Mouse (Mus musculus) hindbrain, embryonic 13.5 days (tissue): ENCODE data around the gene Snx30. TPM values are rescaled to one million over a fixed set of nuclear protein-coding genes. Genes with fewer than 3 reads are reported as not detected.

Source experiments
- ATAC-seq: fragments of 200-750 bp; cut with Nextera tagmentation; 2 replicates; pipeline ENCODE4 v1.8.0; 2017; ENCODE audit warnings: moderate TSS enrichment; ENCODE audit not compliant: low FRiP score
- H3K27ac ChIP-seq: fragments of 300-500 bp; sonication (generic); 2 replicates; pipeline ENCODE4 v1.5.1; 2015; ENCODE audit warnings: inconsistent platforms, mild to moderate bottlenecking, moderate library complexity
- H3K27me3 ChIP-seq: fragments of 300-500 bp; sonication (generic); 2 replicates; pipeline ENCODE4 v1.6.1; 2015; ENCODE audit warnings: mild to moderate bottlenecking, inconsistent platforms
- H3K36me3 ChIP-seq: fragments of 300-500 bp; sonication (generic); 2 replicates; pipeline ENCODE4 v1.6.1; 2015; ENCODE audit warnings: mild to moderate bottlenecking, inconsistent platforms
- H3K4me1 ChIP-seq: fragments of 300-500 bp; sonication (generic); replicated peaks from 2 replicates; pipeline ENCODE4 v1.6.1; 2015; ENCODE audit warnings: inconsistent platforms
- H3K4me2 ChIP-seq: fragments of 300-500 bp; sonication (generic); 2 replicates; pipeline ENCODE4 v1.6.1; 2015; ENCODE audit warnings: inconsistent platforms, mild to moderate bottlenecking, moderate library complexity
- H3K4me3 ChIP-seq: fragments of 300-500 bp; sonication (generic); 2 replicates; pipeline ENCODE4 v1.5.1; 2015; ENCODE audit warnings: mild to moderate bottlenecking, inconsistent platforms
- H3K9ac ChIP-seq: fragments of 300-500 bp; sonication (generic); 2 replicates; pipeline ENCODE4 v1.6.1; 2015; ENCODE audit warnings: mild to moderate bottlenecking, inconsistent platforms
- H3K9me3 ChIP-seq: fragments of 300-500 bp; sonication (generic); 2 replicates; pipeline ENCODE4 v1.6.1; 2016; ENCODE audit warnings: inconsistent platforms
- WGBS: fragments of 180-500 bp; shearing (Covaris S2); methylation state at CpG from one replicate; pipeline ENCODE4 v1.1.7; 2015; 5-methylcytosine and 5-hydroxymethylcytosine counted together
- polyA plus RNA-seq: library from polyadenylated mRNA; unstranded; fragments of >200 nt; fragmentation: Nextera tagmentation; extraction: Ambion mirVana; gene quantifications from 2 replicates; pipeline ENCODE4 v1.2.1, GENCODE M21; 2015

Snx30 gene
- polyA plus RNA-seq, 1 experiment from 2014 or later: 14.2 TPM

- Histone ChIP-seq H3K4me3 (no peak overlapping the region), H3K27me3 (no peaks in the 10 kb centered on the region), H3K27ac (no peak overlapping the region), H3K9ac (no peak overlapping the region), H3K9me3 (no peaks in the 10 kb centered on the region), H3K4me1 (0 out of 2 replicates have a peak, but pooled peaks cover 2% of the 10 kb centered on the region), H3K4me2 (no peak overlapping the region), H3K36me3 (peaks cover 55% of the 10 kb centered on the region)
- 97% methylated on average over 2 of the region's 2 CpGs for WGBS
- no peak for ATAC-seq
These were observed 75.6 kb downstream of the Snx30 start for GRCm38 (mm10) chr4:59881210-59881609.

DNA sequence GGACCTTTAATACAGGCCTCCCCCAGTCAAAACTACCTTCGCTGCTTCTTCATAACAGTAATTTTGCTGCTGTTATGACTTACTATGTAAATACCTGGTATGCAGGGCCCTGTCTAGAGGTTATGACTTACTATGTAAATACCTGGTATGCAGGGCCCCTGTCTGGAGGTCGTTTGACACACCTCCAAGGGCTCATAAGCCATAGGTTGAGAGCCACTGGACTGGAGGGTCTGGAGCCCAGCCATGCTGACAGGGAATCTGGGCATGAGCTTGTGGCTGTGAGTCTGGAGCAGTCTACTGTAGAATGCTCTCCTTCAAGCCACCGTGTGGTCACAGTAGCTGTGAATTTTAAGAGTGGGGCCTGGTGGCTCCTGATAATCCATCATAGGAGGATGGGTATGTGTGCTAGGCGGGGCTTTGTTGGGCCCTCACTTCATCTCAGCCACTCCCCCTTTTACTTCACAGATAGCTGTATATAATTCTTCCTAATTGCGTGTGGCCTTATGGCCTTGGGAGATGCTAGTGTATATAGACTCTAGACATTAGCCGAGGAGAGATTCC is 78.6 kb downstream of the Snx30 start:
- H3K9ac ChIP-seq: no peak overlapping the region
- no peak overlapping the region for H3K4me3 ChIP-seq
- no peaks in the 10 kb centered on the region for H3K27me3 ChIP-seq
- H3K9me3 ChIP-seq: no peaks in the 10 kb centered on the region
- WGBS: 91% methylated on average over 6 of the region's 6 CpGs
- no peak overlapping the region for H3K4me2 ChIP-seq
- H3K36me3 ChIP-seq: peaks cover 67% of the 10 kb centered on the region
- H3K4me1 ChIP-seq: no peaks in the 10 kb centered on the region
- no peak for ATAC-seq
- no peak overlapping the region for H3K27ac ChIP-seq

DNA sequence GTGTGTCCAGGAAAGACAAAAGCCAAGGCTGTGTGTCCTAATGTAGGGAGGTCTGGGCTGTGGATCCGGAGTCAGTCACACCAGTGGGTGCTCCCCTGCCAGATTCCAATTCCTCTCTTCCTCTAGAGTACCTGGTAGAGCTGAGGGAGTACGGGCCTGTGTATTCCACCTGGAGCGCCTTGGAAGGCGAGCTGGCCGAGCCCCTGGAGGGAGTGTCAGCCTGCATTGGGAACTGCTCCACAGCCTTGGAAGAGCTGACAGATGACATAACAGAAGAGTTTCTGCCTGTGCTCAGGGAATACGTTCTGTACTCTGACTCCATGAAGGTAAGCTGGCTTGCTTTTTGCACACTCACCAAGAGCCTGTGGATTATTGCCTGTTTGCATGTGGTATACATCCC is 80.6 kb downstream of the Snx30 start:
- Histone ChIP-seq H3K27ac (no peak overlapping the region), H3K9ac (no peak overlapping the region), H3K4me1 (no peaks in the 10 kb centered on the region), H3K4me2 (no peak overlapping the region), H3K27me3 (no peaks in the 10 kb centered on the region), H3K36me3 (peaks cover 51% of the 10 kb centered on the region), H3K9me3 (no peaks in the 10 kb centered on the region), H3K4me3 (no peak overlapping the region)
- ATAC-seq: no peak
- 95% methylated on average over 6 of the region's 6 CpGs for WGBS

DNA sequence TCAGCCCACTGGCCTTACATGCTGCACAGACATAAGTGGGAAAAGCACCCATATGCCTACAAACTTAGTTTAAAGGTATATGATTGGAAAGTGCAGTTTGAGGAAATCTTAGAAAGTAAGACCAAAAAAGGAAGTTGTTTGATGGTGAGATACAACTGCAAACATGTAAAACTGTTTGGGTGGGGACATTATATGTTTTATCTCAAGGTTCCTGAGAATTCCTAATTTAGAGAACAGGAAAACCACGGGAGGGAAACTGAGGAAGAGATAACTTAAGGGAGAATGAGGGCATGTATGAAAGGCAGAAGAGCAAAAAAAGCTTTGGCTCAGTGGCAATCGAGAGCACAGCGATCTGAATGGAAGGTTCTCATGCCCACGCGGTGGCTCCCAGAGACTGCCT is 81.4 kb downstream of the Snx30 start:
- Histone ChIP-seq H3K4me1 (no peaks in the 10 kb centered on the region), H3K4me2 (no peak overlapping the region), H3K27me3 (no peaks in the 10 kb centered on the region), H3K9me3 (no peaks in the 10 kb centered on the region), H3K27ac (no peak overlapping the region), H3K9ac (no peak overlapping the region), H3K4me3 (no peak overlapping the region), H3K36me3 (peaks cover 44% of the 10 kb centered on the region)
- no peak for ATAC-seq
- whole genome bisulfite sequencing: 86% methylated on average over 5 of the region's 5 CpGs

DNA sequence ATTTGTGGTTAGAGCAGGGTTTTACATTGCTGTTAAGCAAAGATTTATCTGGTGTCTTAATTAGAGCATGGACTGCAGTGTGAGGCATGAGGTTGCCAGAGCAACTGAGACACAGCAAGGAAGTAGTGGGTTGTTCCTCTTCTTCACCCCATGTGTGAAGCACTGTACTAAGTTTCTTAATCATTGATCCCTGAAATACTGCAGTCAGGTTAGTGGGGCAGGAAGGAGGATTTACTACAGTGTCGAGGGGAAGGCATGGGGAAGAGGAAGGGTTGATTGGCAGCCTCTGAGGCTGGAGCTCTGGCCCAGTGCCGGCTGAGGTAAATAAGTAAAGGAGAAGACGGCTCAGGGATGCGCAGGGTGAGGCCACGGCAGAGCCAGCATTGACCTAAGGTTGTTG is 82.4 kb downstream of the Snx30 start:
- no peak overlapping the region for H3K27ac ChIP-seq
- H3K27me3 ChIP-seq: no peaks in the 10 kb centered on the region
- no peaks in the 10 kb centered on the region for H3K4me1 ChIP-seq
- H3K36me3 ChIP-seq: peaks cover 37% of the 10 kb centered on the region
- no peaks in the 10 kb centered on the region for H3K9me3 ChIP-seq
- 88% methylated on average over 5 of the region's 5 CpGs for WGBS
- H3K9ac ChIP-seq: no peak overlapping the region
- H3K4me3 ChIP-seq: no peak overlapping the region
- no peak for ATAC-seq
- H3K4me2 ChIP-seq: no peak overlapping the region

DNA sequence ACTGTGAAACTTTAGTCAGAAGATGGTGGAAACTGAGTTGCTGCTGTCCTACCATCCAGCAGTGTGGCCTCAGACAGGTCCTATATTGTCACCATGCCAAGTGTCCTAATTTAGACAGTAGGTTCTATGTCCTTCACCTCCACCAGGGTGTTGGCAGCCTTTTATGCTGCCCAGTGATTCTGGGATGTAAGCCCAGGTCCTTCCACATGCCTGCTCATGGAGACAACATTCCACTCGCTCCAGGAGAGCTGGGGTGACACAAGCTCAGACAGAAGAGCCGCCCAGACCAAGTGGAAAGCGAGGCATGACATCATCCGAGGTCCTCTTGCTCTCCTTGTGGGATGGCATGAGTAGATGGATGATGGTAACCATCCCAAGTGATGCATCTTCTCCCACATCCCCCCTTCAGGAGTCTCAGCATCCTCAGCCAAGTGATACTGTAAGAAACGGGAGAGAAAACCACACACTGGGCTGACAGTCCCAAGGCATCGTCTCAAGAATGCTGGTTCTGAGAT is 84.5 kb downstream of the Snx30 start:
- no peak for ATAC-seq
- no peaks in the 10 kb centered on the region for H3K9me3 ChIP-seq
- no peaks in the 10 kb centered on the region for H3K4me1 ChIP-seq
- no peak overlapping the region for H3K9ac ChIP-seq
- no peaks in the 10 kb centered on the region for H3K27me3 ChIP-seq
- no peak overlapping the region for H3K4me2 ChIP-seq
- peaks cover 50% of the 10 kb centered on the region for H3K36me3 ChIP-seq
- no peak overlapping the region for H3K4me3 ChIP-seq
- no peak overlapping the region for H3K27ac ChIP-seq
- WGBS: 91% methylated on average over 6 of the region's 6 CpGs

DNA sequence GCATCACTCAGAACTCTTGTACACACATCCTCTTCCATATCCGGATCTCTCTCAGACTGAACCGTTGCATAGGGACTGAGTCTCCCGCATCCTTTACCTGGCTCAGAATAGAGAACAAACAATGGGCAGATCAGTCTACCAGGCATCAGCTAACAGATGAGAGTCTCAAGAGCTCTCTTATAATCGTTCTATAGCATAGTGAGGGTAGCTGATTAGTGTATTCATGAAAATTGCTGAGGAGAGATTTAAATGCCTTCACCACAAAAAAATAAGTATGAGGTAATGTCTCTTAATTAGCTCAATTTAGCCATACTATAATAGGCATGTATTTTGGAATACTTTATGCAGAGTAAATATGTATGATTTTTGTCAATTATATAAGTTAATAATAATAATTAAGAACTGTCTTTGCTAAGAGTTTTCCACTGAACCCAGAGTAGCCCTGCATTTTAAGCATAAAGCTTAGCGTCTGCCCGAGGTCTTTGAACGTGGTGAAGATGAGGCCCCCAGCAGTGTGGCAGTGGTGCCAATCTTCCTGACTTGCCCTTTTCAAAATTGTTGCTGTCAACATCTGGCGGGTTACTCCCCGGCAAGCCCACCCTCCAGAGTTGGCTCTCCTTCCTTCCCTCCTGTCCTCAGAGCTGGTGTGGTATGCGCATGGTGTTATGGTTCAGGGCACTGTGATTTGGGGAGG is 86.2 kb downstream of the Snx30 start:
- H3K27ac ChIP-seq: no peak overlapping the region
- H3K27me3 ChIP-seq: no peaks in the 10 kb centered on the region
- peaks cover 50% of the 10 kb centered on the region for H3K36me3 ChIP-seq
- H3K9me3 ChIP-seq: no peaks in the 10 kb centered on the region
- no peak overlapping the region for H3K9ac ChIP-seq
- WGBS: 91% methylated on average over 10 of the region's 10 CpGs
- ATAC-seq: no peak
- no peak overlapping the region for H3K4me3 ChIP-seq
- no peak overlapping the region for H3K4me2 ChIP-seq
- H3K4me1 ChIP-seq: no peaks in the 10 kb centered on the region

DNA sequence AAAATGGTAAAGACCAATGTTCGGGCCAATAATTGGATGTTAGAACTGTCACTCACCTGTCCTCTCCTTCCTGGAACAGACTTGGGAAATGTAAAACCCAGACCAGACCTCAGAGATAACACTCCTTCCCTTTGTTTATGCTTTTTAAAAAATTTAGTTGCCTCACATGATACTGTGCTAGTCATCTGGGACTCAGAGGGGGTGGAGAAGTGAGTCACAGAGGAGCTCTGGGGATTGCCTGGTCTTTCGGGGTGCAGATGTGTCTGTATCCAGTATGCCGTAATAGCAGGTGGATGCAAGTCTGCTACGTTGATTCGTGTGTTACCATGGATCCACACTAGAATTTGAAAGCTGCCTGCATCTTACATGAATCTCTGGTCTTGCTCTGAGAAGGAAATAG is 87.1 kb downstream of the Snx30 start:
- Histone ChIP-seq H3K27me3 (no peaks in the 10 kb centered on the region), H3K36me3 (peaks cover 58% of the 10 kb centered on the region), H3K27ac (no peak overlapping the region), H3K9ac (no peak overlapping the region), H3K4me3 (no peak overlapping the region), H3K9me3 (no peaks in the 10 kb centered on the region), H3K4me1 (no peaks in the 10 kb centered on the region), H3K4me2 (no peak overlapping the region)
- 90% methylated on average over 5 of the region's 5 CpGs for WGBS
- no peak for ATAC-seq

DNA sequence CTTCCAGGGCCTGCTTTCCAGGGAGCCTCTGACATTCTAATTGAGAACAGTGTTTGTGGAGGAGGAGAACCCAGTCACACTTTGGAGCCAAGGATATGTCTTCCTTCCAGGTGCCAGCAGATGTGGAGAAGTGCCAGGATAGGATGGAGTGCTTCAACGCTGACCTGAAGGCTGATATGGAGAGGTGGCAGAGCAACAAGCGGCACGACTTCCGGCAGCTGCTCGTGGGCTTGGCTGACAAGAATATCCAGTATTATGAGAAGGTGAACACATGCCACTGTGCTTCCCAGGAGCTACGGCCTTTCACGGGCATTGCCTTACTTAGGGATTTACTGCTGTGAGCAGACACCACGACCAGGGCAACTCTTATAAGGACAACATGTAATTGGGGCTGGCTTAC is 88.8 kb downstream of the Snx30 start:
- H3K9me3 ChIP-seq: no peaks in the 10 kb centered on the region
- H3K27me3 ChIP-seq: no peaks in the 10 kb centered on the region
- H3K4me3 ChIP-seq: no peak overlapping the region
- no peak for ATAC-seq
- H3K4me2 ChIP-seq: no peak overlapping the region
- H3K4me1 ChIP-seq: no peaks in the 10 kb centered on the region
- peaks cover 67% of the 10 kb centered on the region for H3K36me3 ChIP-seq
- H3K27ac ChIP-seq: no peak overlapping the region
- 93% methylated on average over 8 of the region's 8 CpGs for WGBS
- no peak overlapping the region for H3K9ac ChIP-seq

DNA sequence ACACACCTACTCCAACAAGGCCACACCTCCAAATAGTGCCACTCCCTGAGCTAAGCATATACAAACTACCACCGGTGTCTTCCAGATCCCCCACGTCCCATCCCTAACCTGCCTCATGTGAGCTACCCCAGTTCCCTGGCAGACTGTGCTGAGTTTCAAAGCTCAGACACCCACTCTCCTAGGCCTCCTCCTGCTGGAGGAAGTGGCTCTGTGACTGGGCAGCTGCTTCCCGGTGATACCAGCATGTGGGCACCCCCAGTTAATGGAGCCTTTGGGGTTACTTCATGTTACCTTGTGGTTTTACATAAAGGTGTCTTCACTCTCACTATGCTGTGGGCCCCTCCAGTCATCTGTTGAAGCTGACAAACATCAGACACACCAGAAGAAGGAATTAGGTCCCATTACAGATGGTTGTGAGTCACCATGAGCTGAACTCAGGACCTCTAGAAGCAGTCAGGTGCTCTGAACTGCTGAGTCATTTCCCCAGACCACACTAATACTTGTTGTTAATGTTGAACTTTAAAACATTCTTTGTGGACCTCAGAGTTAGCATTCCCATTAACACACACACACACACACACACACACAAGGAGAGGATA is 89.4 kb downstream of the Snx30 start:
- no peaks in the 10 kb centered on the region for H3K27me3 ChIP-seq
- ATAC-seq: no peak
- H3K4me3 ChIP-seq: no peak overlapping the region
- H3K4me2 ChIP-seq: no peak overlapping the region
- peaks cover 73% of the 10 kb centered on the region for H3K36me3 ChIP-seq
- H3K9ac ChIP-seq: no peak overlapping the region
- H3K9me3 ChIP-seq: no peaks in the 10 kb centered on the region
- no peaks in the 10 kb centered on the region for H3K4me1 ChIP-seq
- 96% methylated on average over 3 of the region's 3 CpGs for WGBS
- no peak overlapping the region for H3K27ac ChIP-seq

GRCm38 (mm10) chr4:59896000-59896399 is 90.4 kb downstream of the Snx30 start:
- ATAC-seq: no peak
- H3K9me3 ChIP-seq: no peaks in the 10 kb centered on the region
- no peaks in the 10 kb centered on the region for H3K27me3 ChIP-seq
- no peak overlapping the region for H3K4me2 ChIP-seq
- H3K9ac ChIP-seq: no peak overlapping the region
- peaks cover 77% of the 10 kb centered on the region for H3K36me3 ChIP-seq
- H3K27ac ChIP-seq: no peak overlapping the region
- WGBS: 67% methylated on average over 5 of the region's 5 CpGs
- H3K4me3 ChIP-seq: no peak overlapping the region
- H3K4me1 ChIP-seq: no peaks in the 10 kb centered on the region

DNA sequence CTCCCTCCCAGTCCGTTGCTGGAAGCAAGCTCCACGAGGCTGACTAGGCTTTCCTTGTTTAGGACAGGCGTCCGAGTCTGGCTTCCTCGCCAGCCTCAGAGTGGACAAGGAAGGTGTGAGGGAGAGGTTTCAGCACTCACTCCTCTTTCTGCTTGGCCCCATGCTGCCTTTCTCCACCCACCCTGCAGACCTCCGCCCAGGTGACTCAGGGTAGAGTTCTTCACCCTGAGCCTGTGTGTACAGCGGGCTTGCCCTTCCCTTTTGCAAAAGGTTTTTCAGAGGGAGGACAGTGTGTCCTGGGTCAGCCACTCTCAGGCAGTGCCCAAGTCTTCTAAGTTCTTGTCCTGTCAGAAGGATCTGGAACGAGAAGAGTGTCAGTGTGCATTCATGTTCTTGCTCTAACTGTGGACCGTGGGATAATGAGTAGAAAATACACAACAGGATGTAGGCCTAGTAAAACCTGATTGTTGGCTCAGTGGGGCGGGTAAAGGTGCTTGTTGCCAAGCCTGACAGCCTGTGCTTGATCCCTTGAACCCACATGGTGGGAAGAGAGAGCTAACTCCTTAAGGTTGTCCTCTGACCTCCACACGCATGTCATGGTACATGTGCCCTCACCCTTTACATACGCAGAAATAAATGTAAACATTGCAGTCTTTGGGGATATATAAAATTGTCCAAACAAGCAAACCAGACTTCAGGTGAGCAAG is 92.3 kb downstream of the Snx30 start:
- WGBS: 88% methylated on average over 12 of the region's 12 CpGs
- Histone ChIP-seq H3K4me1 (no peaks in the 10 kb centered on the region), H3K9ac (no peak overlapping the region), H3K27ac (no peak overlapping the region), H3K36me3 (peaks cover 77% of the 10 kb centered on the region), H3K27me3 (no peaks in the 10 kb centered on the region), H3K9me3 (no peaks in the 10 kb centered on the region), H3K4me3 (no peak overlapping the region), H3K4me2 (no peak overlapping the region)
- no peak for ATAC-seq
